Mouse (Mus musculus) liver, adult 2 months (tissue): Measurements from ENCODE around the gene Ttll10.

Source experiments
- CTCF ChIP-seq: fragments of 200-500 bp; IDR thresholded peaks from 2 replicates; pipeline ENCODE4 v1.5.1; 2011; ENCODE audit warnings: low read depth, low read length, control low read depth
- POLR2A ChIP-seq: fragments of 200-500 bp; IDR thresholded peaks from 2 replicates; pipeline ENCODE4 v1.6.1; 2011; ENCODE audit warnings: low read length, control low read depth; ENCODE audit not compliant: insufficient read depth; ENCODE audit errors: extremely low read depth

- no peak for TF ChIP-seq POLR2A
- no peak for TF ChIP-seq CTCF
These were observed 30.6 kb downstream of the Ttll10 start for GRCm38 (mm10) chr4:156028580-156028979.
